Mouse (Mus musculus) lung, embryonic 16.5 days (tissue): Measurements from ENCODE around the gene BC052040. TPM values are rescaled to one million over a fixed set of nuclear protein-coding genes. Genes with fewer than 3 reads are reported as not detected.

Experiments used
- ATAC-seq: fragments of 200-750 bp; cut with Nextera tagmentation; 2 replicates; pipeline ENCODE4 v1.8.0; 2017; ENCODE audit warnings: low read depth, mild to moderate bottlenecking, moderate library complexity
- H3K27ac ChIP-seq: fragments of 300-500 bp; sonication (generic); 2 replicates; pipeline ENCODE4 v1.5.1; 2014; ENCODE audit warnings: mild to moderate bottlenecking, control low read depth, low read length
- H3K27me3 ChIP-seq: fragments of 300-500 bp; sonication (generic); 2 replicates; pipeline ENCODE4 v1.6.1; 2014; ENCODE audit warnings: low read depth, low read length, mixed read lengths; ENCODE audit not compliant: control insufficient read depth, insufficient read depth
- H3K36me3 ChIP-seq: fragments of 300-500 bp; sonication (generic); 2 replicates; pipeline ENCODE4 v1.6.1; 2014; ENCODE audit warnings: low read length; ENCODE audit not compliant: control insufficient read depth, insufficient read depth
- H3K4me1 ChIP-seq: fragments of 300-500 bp; sonication (generic); replicated peaks from 2 replicates; pipeline ENCODE4 v1.6.1; 2014; ENCODE audit warnings: low read length, mixed read lengths; ENCODE audit not compliant: control insufficient read depth, insufficient read depth
- H3K4me2 ChIP-seq: fragments of 300-500 bp; sonication (generic); 2 replicates; pipeline ENCODE4 v1.6.1; 2014; ENCODE audit warnings: low read depth, low read length, control low read depth
- H3K4me3 ChIP-seq: fragments of 300-500 bp; sonication (generic); 2 replicates; pipeline ENCODE4 v1.5.1; 2014; ENCODE audit warnings: mild to moderate bottlenecking, low read length, control low read depth
- H3K9ac ChIP-seq: fragments of 300-500 bp; sonication (generic); 2 replicates; pipeline ENCODE4 v1.6.1; 2014; ENCODE audit warnings: low read length, control low read depth
- H3K9me3 ChIP-seq: fragments of 300-500 bp; sonication (generic); 2 replicates; pipeline ENCODE4 v1.6.1; 2016; ENCODE audit warnings: low read length; ENCODE audit not compliant: control insufficient read depth
- WGBS: fragments of 180-500 bp; shearing (Covaris S2); extraction: QIAGEN DNeasy Blood & Tissue Kit; methylation state at CpG from one replicate; pipeline ENCODE4 v1.1.7; 2014; 5-methylcytosine and 5-hydroxymethylcytosine counted together
- polyA plus RNA-seq: library from polyadenylated mRNA; unstranded; fragments of >200 nt; fragmentation: Nextera tagmentation; extraction: Ambion mirVana; gene quantifications from 2 replicates; pipeline ENCODE4 v1.2.1, GENCODE M21; 2015

Gene BC052040
- polyA plus RNA-seq, 1 experiment from 2014 or later, result 12.6 TPM

DNA sequence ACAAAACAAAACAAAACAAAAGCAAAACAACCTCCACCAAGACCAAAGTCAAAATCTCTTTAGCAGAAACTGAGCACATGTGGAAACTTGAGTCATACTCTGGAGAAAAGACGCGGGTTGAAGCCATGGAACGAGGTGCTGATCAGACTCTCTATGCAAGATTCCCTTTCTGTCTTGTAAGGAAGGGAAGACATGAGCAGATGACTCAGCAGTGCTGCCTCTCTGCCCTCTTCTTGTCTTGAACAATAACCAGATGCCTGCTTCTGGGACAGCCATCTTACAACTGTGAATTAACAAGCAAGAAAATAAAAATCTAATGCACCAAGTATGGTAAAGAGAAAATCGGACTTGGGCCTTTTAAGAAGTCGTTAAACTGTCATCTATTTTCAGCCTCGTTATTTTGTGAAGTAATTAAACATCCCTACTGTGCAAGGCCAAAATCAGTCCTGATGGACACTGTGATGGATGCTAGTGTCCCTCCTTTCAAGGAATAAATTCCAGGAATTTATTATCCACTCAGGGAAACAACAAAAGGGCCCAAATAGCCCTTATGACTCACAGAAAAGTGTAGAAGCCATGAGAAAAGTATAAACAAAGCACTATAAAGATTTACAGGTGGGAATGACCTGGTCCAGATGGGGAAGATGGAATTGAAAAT, 18.0 kb upstream of the BC052040 start:
- Histone ChIP-seq H3K4me2 (no peak overlapping the region), H3K27ac (no peak overlapping the region), H3K9ac (no peak overlapping the region), H3K9me3 (no peaks in the 10 kb centered on the region), H3K36me3 (no peaks in the 10 kb centered on the region), H3K27me3 (no peaks in the 10 kb centered on the region), H3K4me1 (no peaks in the 10 kb centered on the region), H3K4me3 (no peak overlapping the region)
- ATAC-seq, result no peak
- WGBS, result 80% methylated on average over 6 of the region's 6 CpGs

DNA sequence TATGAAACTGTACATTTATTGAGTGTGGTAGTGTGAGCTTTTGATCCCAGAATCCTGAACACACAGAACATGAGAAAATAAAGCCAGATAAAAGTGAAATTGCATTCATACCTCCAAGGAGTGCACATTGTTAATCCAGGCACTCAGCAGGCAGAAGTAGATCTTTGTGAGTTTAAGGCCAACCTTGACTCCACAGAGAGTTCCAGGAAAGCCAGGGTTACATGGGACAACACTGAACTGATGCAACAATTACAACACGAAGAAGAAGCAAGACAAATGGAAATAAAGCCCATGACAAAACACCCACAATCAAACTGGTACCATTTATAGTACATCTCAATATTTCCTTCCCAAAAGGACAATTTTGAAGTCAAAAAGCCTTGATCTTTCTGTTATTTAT, 9.5 kb upstream of the BC052040 start:
- no peak for ATAC-seq
- Histone ChIP-seq H3K9ac (no peak overlapping the region), H3K4me1 (no peaks in the 10 kb centered on the region), H3K27ac (no peak overlapping the region), H3K4me2 (no peak overlapping the region), H3K27me3 (no peaks in the 10 kb centered on the region), H3K9me3 (no peaks in the 10 kb centered on the region), H3K36me3 (no peaks in the 10 kb centered on the region), H3K4me3 (no peak overlapping the region)
- 61% methylated on average over 1 of the region's 1 CpGs for WGBS

DNA sequence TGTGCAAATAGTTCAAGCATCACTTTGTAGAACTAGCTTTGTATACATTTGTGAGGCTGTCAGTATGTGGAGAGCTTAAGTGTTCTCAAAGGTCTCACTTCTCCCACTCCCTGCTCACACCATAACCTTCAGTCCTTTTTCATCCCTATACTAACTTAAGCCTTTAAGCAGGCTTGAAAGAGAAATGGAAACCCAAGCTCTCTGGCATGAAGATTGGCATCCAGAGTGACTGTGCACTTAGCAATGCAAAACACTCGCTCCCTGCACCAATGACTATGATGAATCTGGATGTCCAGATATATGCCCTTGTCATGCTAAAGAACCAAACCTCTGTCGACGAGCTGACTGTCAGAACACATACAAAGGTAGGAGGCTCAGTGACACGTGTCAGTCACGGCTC, 6.7 kb upstream of the BC052040 start:
- Histone ChIP-seq H3K9ac (no peak overlapping the region), H3K4me2 (no peak overlapping the region), H3K36me3 (no peaks in the 10 kb centered on the region), H3K4me3 (no peak overlapping the region), H3K27ac (no peak overlapping the region), H3K9me3 (no peaks in the 10 kb centered on the region), H3K4me1 (peaks cover 6% of the 10 kb centered on the region; the same call in 1 of the 2 replicates), H3K27me3 (no peaks in the 10 kb centered on the region)
- WGBS, result 62% methylated on average over 5 of the region's 5 CpGs
- no peak for ATAC-seq

DNA sequence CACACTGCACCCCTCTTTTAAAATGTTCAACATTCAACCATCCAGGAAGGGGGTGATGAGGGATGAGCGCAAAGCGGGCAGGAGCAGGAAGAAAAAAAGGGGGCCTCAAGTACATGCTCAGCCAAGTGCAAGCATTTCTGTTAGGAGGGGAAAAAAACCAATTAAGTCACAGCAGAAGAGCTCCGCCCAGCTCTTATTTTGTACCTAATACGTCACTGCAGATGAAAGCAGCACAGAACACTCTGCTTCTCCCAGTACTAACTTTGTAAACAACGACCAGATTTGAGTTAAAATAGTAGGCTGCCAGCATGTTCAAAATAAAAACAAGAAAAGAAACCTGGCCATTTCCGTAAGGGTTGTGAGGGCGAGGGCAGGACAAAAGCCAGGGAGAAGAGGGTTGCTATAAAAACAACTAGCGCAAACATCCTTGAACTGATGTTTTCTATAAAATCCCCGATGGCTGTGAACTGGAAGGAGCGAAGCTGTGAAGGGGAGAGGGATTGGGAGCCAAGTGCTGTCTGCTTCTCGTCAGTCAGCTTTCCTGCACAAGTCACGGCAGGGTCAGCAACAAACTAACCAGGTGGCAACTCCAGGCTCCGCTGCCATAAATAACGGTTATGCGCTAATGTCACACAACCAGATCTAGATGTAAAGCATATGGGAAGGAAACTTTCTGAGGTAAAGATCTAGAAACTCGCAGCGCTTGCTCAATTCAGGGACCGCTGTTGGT, 2.2 kb upstream of the BC052040 start:
- WGBS, result 39% methylated on average over 18 of the region's 18 CpGs
- Histone ChIP-seq H3K4me3 (peak overlapping the region; percentile 8; the same call in 1 of the 2 replicates), H3K9ac (peak overlapping the region; percentile 53), H3K27me3 (no peaks in the 10 kb centered on the region), H3K4me2 (peak overlapping the region; percentile 49), H3K27ac (no peak overlapping the region), H3K9me3 (no peaks in the 10 kb centered on the region), H3K4me1 (peaks cover 12% of the 10 kb centered on the region), H3K36me3 (no peaks in the 10 kb centered on the region)
- no peak for ATAC-seq

GRCm38 (mm10) chr2:115579976-115580375, 1.5 kb upstream of the BC052040 start:
- Histone ChIP-seq H3K27ac (no peak overlapping the region), H3K4me3 (no peak overlapping the region), H3K36me3 (no peaks in the 10 kb centered on the region), H3K4me2 (peak overlapping the region; percentile 49; the same call in 1 of the 2 replicates), H3K9ac (no peak overlapping the region), H3K4me1 (peaks cover 12% of the 10 kb centered on the region), H3K27me3 (no peaks in the 10 kb centered on the region), H3K9me3 (no peaks in the 10 kb centered on the region)
- 67% methylated on average over 6 of the region's 6 CpGs for WGBS
- ATAC-seq, result no peak

DNA sequence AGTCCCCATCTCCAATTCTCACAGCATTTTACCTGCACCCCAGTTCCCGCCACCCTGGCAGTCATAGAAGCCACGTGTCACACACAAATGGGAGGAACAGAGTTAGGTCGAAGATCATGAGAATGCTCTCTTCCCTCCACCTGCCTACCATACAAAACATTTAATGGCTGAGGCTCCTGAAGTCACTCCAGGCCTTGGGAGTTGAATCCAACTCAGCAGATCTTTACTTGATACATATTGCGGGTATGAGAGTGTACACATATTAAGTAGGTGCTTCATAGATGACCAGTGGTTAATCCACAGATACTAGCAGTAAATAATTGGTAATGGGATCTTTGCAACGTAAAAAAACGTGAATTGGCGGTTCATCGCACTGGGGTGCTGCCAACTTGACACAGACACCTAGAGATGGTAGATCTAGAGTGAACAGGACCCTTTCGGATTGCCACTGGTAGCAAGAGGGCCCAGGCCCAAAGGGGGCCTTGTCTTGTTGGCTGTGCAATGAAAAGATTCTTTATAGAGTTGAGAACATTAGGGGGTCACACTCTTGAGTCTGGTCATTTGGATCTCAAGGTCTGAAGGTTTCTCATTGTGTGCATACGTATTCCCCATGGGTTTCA, 583 bp downstream of the BC052040 start:
- Histone ChIP-seq H3K9ac (peak overlapping the region; percentile 86), H3K4me1 (peaks cover 12% of the 10 kb centered on the region), H3K27ac (0 out of 2 replicates have a peak overlapping the region, but pooled peaks have one; percentile 49), H3K9me3 (no peaks in the 10 kb centered on the region), H3K36me3 (no peaks in the 10 kb centered on the region), H3K27me3 (no peaks in the 10 kb centered on the region), H3K4me2 (peak overlapping the region; percentile 93), H3K4me3 (peak overlapping the region; percentile 81)
- 61% methylated on average over 10 of the region's 10 CpGs for WGBS
- ATAC-seq, result no peak

- Histone ChIP-seq H3K27me3 (no peaks in the 10 kb centered on the region), H3K9ac (no peak overlapping the region), H3K36me3 (no peaks in the 10 kb centered on the region), H3K27ac (no peak overlapping the region), H3K9me3 (no peaks in the 10 kb centered on the region), H3K4me3 (no peak overlapping the region), H3K4me1 (peaks cover 12% of the 10 kb centered on the region), H3K4me2 (no peak overlapping the region)
- ATAC-seq, result no peak
These were observed 2.3 kb downstream of the BC052040 start for GRCm38 (mm10) chr2:115583776-115584175.

- no peak for ATAC-seq
These were observed 9.1 kb downstream of the BC052040 start for GRCm38 (mm10) chr2:115590602-115591001.

DNA sequence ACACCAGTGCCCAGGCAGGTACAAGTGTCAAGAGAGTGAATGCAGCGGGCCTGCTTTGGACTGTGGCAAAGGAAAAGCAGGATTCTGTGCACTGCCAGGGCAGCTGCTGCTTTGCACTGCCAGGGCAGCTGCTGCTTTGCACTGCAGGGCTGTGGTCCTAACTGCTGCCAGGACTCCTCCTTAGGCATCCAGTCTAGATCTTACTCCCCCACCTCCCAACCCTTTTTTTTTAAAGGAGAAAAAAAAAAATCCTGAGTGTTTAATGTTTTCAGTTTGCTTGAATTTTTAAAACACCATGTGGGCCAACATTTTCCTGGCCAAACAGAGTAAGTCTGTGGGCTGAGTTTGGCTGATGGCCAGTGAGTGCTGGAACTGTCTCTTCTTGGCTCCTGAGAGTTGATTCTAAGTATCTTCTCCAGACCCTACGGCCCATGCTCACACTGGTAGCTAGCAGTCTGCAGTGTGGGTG, 11.2 kb downstream of the BC052040 start:
- 36% methylated on average over 2 of the region's 2 CpGs for WGBS
- ATAC-seq, result peak; percentile 96
- Histone ChIP-seq H3K36me3 (no peaks in the 10 kb centered on the region), H3K9me3 (no peaks in the 10 kb centered on the region), H3K4me1 (peaks cover 20% of the 10 kb centered on the region), H3K4me2 (peak overlapping the region; percentile 11; the same call in 1 of the 2 replicates), H3K9ac (no peak overlapping the region), H3K27ac (peak overlapping the region; percentile 55; the same call in 1 of the 2 replicates), H3K27me3 (no peaks in the 10 kb centered on the region), H3K4me3 (no peak overlapping the region)

More at GRCm38 (mm10) chr2:115590602-115591001, 9.1 kb downstream of the BC052040 start:
- no peak overlapping the region for H3K9ac ChIP-seq
- H3K36me3 ChIP-seq, result no peaks in the 10 kb centered on the region
- H3K4me1 ChIP-seq, result peaks cover 20% of the 10 kb centered on the region
- no peaks in the 10 kb centered on the region for H3K27me3 ChIP-seq
- no peak overlapping the region for H3K27ac ChIP-seq
- no peaks in the 10 kb centered on the region for H3K9me3 ChIP-seq
- WGBS, result 58% methylated on average over 2 of the region's 2 CpGs
- no peak overlapping the region for H3K4me2 ChIP-seq
- H3K4me3 ChIP-seq, result no peak overlapping the region
